Mouse (Mus musculus): ENCODE measurements around the gene Acer1. TPM values are rescaled to one million over a fixed set of nuclear protein-coding genes. Genes with fewer than 3 reads are reported as not detected.

Gene Acer1
- not detected for polyA plus RNA-seq (2017; shearing (Covaris generic))

DNA sequence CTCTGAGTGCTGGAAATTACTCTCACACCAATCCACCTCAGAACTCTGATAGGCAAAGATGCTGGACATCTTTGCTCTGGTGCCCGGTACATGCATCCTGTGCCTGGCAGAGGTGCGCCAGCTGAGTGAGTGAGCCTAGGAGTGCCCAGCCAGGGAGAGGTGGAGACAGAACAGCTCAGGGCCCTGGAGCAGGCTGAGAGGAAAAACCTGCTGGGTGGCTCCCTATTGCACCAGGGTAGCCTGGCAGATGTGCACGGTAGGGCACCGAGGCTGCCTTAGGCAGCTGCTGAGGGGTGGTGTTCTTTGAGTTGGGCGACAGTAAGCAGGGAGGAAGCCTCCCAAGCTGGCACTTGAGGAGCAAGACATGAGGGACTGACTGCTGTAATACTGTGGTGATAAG, at the start of gene Acer1:
Gene Acer1 (minus strand): TSS at position 114 of the 400 bp plus-strand sequence.

DNA sequence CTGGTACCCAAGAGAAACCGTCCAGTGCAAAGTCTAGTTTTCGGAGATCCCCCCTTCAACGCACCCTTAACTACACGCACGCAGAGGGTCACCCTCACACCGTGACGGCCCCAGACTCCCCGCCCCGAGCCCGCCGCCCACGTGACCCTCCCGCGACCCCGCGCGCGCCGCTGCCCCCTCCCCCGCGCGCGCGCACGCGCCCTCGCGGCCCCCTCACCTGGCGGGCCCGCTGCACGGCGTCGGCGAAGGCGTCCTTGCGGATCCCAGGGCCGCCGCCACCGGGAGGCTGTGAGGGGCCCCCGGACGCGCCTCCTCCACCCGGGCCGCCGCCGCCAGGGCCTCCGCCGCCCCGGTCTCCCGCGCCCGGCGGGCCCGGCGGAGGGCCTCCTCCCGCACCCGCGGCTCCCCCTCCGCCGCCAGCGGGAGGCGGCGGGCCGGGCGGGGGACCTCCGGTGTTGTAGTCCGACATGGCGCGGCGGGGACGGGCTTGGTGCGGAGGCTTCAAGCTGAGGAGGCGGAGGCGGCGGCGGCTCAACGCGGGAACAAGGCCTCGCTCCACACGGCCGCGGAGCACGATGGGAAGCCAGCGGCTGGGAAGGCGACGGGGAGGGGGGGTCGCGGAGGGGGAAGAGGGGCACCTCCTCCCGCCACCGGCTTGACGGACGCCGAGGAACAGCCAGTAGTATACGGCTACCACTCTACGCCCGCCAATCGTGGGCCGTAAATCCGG, 49.2 kb upstream of the Acer1 start, which contains the start of gene Khsrp:
Gene Khsrp (minus strand): TSS at position 592 of the 730 bp plus-strand sequence.

DNA sequence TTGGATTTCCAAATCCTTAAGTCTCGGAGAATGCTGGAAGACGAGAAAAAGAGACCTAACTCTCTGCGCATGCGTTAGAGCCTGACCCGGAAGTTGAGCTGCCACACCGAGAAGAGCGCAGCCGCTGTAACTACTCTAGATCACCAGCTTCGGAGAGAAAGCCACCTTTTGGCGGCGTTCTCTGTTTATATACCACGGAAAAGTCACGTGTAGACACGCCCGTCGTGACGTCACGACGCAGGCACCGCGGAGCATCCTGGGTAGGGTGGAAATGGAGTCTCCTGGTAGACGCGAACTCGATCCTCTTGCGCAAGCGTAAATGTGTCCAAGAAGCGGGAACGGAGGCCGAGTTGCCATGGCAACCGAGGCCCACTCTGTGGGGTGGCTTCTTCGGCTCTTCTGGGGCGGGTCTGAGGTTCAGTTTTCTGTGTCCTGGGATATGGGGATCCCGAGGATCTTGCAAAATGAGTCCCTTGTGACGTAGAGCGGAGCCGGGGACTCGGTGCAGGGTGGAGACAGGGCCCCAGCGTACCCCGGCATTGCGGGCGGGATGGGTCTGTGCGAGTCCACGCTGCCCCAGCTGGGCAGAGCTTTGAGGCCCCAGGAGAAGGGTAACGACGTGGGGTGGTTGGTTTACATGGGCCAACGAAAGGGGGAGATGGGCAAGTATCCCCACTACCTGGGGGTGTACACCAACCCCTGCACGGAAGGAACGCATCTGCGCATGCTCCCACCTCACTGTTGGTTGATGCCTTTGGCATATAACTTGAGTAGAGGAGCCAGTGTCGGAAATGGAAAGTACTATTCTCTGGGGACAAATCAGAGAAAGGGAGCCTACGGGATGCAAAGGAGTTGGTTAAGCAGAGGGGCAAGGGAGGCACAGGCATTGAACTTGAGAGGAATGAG, 29.6 kb upstream of the Acer1 start, which contains the start of the genes Gtf2f1 and Gm17949:
Gene Gtf2f1 (minus strand): TSS at position 53 of the 906 bp plus-strand sequence.
Gene Gm17949 (plus strand): TSS at position 234 of the 906 bp plus-strand sequence.

DNA sequence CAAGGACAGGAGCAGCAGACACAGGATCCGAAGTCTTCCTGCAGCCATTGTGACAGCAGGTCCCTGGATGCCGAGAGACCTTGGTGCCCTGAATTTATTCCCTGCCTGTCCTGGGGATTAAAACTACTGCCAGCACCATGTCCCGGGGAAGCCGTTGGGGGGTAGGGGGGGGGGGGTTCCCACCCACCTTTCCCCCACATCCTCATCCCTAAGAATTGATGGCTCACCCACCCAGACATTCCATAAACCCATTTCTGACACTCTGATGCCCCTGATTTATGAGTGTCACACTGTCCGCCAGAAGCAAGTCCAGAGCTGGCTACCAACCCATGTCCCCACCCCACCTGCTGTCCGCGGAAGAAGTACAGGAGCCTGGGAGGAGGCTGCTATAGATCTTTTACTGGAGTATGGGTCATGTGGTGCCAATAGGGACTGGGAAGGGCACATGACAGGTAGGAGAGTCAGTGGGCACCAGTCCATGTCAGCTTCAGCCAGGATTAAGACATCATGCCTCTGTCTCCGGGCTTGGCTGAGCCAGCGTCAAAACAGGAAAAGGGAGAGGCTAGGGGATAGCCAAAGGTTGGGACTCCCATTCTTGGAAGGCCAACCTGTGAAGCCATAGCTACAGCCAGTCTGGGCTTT, 18.2 kb upstream of the Acer1 start, which contains the start of gene Pspn:
Gene Pspn (minus strand): TSS at position 51 of the 642 bp plus-strand sequence.

DNA sequence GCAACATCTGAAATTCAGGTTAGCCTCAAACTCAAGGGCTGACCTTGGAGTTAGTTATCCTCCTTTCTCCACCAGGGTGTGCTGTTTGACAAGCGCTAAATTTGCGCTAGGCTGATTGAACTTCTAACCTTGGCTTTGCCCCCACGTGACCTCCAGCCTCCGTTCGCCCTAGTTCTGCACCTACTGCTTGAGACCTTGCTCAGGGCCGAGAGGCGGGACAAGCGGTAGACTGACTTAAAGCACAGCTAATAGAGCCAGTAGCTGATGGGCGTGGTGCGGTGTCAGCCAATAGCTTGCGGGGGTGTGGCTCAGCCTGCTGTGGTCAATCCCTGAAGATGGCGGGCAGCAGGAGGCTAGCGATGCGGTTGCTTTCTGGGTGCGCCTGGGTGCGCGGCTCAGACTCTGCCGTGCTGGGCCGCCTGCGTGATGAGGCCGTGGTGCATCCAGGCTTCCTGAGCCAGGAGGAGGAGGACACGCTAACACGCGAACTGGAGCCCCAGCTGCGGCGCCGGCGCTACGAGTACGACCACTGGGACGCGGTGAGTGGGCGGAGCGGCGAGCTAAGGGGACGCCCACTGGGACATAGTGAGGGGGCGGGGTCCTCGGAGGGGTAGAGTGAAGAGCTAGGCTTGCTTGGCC, 15.2 kb upstream of the Acer1 start, which contains the start of gene Alkbh7:
Gene Alkbh7 (plus strand): TSS at position 311 of the 639 bp plus-strand sequence.

DNA sequence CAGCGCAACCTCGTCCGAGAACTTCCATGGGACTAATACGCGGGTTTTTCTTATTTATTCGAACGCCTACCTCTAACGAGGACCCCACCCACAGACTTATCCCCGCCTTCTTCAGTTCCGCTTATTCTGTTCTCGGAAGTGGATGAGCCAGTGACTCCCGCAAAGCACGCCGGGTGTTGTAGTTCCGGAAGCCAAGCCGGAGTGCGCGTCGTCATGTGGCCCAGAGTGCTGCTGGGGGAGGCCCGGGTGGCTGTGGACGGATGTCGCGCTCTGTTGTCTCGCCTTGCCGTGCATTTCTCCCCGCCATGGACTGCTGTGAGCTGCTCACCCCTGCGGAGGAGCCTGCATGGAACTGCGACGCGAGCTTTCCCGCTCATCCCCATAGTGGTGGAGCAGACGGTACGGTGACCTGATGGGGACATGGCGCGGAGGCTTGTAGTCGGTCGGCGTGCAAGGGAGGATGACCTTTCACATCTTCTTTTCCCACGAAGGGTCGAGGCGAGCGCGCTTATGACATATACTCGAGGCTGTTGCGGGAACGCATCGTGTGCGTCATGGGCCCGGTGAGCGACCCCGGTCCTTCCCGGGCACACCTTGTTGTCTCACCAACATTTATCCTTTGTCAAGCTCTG, 8.3 kb upstream of the Acer1 start, which contains the start of gene Clpp:
Gene Clpp (plus strand): TSS at position 191 of the 632 bp plus-strand sequence.

DNA sequence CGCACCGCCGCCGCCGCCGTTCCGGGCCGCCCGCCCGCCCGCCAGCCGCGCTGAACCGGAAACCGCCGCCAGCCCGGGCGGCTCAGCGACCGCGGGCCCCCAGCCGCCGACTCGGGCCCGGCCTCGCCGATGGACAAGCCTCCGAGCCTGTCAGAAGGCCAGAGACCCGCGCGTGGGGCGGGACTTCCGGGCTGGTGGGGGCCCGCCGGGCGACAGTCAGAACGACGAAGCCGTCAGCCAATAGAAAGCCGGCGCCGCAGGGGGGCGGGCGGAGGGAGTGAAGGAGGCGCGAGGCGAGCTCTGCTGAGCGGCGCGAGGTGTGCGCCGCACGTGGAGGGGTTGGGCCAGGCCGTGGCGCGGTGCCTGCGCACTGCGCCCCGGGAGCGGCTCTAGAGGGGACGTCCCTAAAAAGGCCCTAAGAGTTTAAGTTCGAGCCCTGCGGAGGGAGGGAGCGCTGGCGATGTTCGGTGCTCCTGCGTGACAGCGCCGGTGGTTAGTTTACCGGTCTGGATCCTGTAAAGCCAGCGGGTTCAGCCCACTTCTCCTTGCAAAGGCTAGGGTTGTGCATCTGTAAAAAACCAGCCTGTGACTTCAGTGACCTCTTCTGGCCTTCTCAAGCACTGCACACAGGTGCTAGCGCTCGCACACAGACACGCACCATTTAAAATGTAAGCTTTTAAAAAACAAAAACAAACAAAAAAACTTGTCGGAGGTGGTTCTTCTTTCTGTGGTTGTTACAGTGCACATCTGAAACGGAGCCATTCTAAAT, 46.4 kb downstream of the Acer1 start, which contains the start of gene Mllt1:
Gene Mllt1 (minus strand): TSS at position 53 of the 769 bp plus-strand sequence.

Other genes with a start within 250 kb of the Acer1 start
- gene Nrtn, start 224.6 kb downstream of the Acer1 start, polyA plus RNA-seq (2017; shearing (Covaris generic)): not detected
- gene Dus3l, start 217.4 kb downstream of the Acer1 start, polyA plus RNA-seq (2017; shearing (Covaris generic)): 10 to 100 TPM; 37.5 to 47.0 TPM
- gene Prr22, start 211.9 kb downstream of the Acer1 start, polyA plus RNA-seq (2017; shearing (Covaris generic)): 1 to 10 TPM in 1 of 2 experiments, under 1 TPM in 1; 0.69 to 1.7 TPM
- gene Rfx2, start 151.1 kb downstream of the Acer1 start, polyA plus RNA-seq (2017; shearing (Covaris generic)): 1 to 10 TPM in 1 of 2 experiments, under 1 TPM in 1; 0.95 to 1.7 TPM
- not detected for gene Acsbg2, start 107.7 kb downstream of the Acer1 start, polyA plus RNA-seq (2017; shearing (Covaris generic))
- gene 1700061G19Rik, start 106.6 kb downstream of the Acer1 start, polyA plus RNA-seq (2017; shearing (Covaris generic)): under 1 TPM; 0.10 to 0.27 TPM
- gene Mllt1, start 46.7 kb downstream of the Acer1 start, polyA plus RNA-seq (2017; shearing (Covaris generic)): 10 to 100 TPM; 31.3 to 45.7 TPM
- 10 to 100 TPM; 46.4 to 81.8 TPM for gene Clpp, start 8.2 kb upstream of the Acer1 start, polyA plus RNA-seq (2017; shearing (Covaris generic))
- 10 to 100 TPM; 25.2 to 32.7 TPM for gene Alkbh7, start 15.2 kb upstream of the Acer1 start, polyA plus RNA-seq (2017; shearing (Covaris generic))
- not detected for gene Pspn, start 17.9 kb upstream of the Acer1 start, polyA plus RNA-seq (2017; shearing (Covaris generic))
- 10 to 100 TPM; 78.7 to 81.9 TPM for gene Gtf2f1, start 29.2 kb upstream of the Acer1 start, polyA plus RNA-seq (2017; shearing (Covaris generic))
- gene Gm17949, start 29.3 kb upstream of the Acer1 start, polyA plus RNA-seq (2017; shearing (Covaris generic)): under 1 TPM in 1 of 2 experiments, not detected in 1; 0.25 TPM
- 10 to 100 TPM; 38.5 to 45.9 TPM for gene Khsrp, start 49.4 kb upstream of the Acer1 start, polyA plus RNA-seq (2017; shearing (Covaris generic))
- gene Slc25a41, start 59.5 kb upstream of the Acer1 start, polyA plus RNA-seq (2017; shearing (Covaris generic)): under 1 TPM in 1 of 2 experiments, not detected in 1; 0.33 TPM
- gene Crb3, start 77.0 kb upstream of the Acer1 start, polyA plus RNA-seq (2017; shearing (Covaris generic)): 1 to 10 TPM in 1 of 2 experiments, under 1 TPM in 1; 0.81 to 2.7 TPM
- gene Slc25a23, start 77.7 kb upstream of the Acer1 start, polyA plus RNA-seq (2017; shearing (Covaris generic)): 10 to 100 TPM in 1 of 2 experiments, 1 to 10 TPM in 1; 4.3 to 12.1 TPM
- 100 to 1,000 TPM; 278 to 303 TPM for gene Dennd1c, start 96.4 kb upstream of the Acer1 start, polyA plus RNA-seq (2017; shearing (Covaris generic))
- gene Tubb4a, start 105.7 kb upstream of the Acer1 start, polyA plus RNA-seq (2017; shearing (Covaris generic)): 1 to 10 TPM; 1.8 to 2.4 TPM
- gene Tnfsf9, start 123.2 kb upstream of the Acer1 start, polyA plus RNA-seq (2017; shearing (Covaris generic)): 10 to 100 TPM in 1 of 2 experiments, 1 to 10 TPM in 1; 8.9 to 10.4 TPM
- gene Cd70, start 167.7 kb upstream of the Acer1 start, polyA plus RNA-seq (2017; shearing (Covaris generic)): 1 to 10 TPM; 1.4 TPM
- gene Tnfsf14, start 212.1 kb upstream of the Acer1 start, polyA plus RNA-seq (2017; shearing (Covaris generic)): 10 to 100 TPM in 1 of 2 experiments, 1 to 10 TPM in 1; 3.5 to 11.8 TPM
- 1 to 10 TPM; 2.0 to 8.7 TPM for gene C3, start 246.0 kb upstream of the Acer1 start, polyA plus RNA-seq (2017; shearing (Covaris generic))